Mouse (Mus musculus): ENCODE data around the gene Xdh.

GRCm38 (mm10) chr17:73961801-73962403 lies 11.9 kb upstream of the Xdh start:
- TF ChIP-seq CTCF (IDR thresholded peaks at IDR 0.05; ENCODE audit: low read depth, low read length) (no peak), POLR2A (IDR thresholded peaks at IDR 0.05; ENCODE audit: extremely low read depth, insufficient read depth, low read length) (no peak)

All from liver, adult 2 months (tissue).